Mouse (Mus musculus) hematopoietic stem cell, adult 5-6 weeks (primary cell): ENCODE data around the gene Zfp207. TPM values are rescaled to one million over a fixed set of nuclear protein-coding genes. Genes with fewer than 3 reads are reported as not detected.
"Not testable (repeated sequence)": the region's sequence is repeated elsewhere in the genome, so short reads cannot be mapped to it uniquely, and the experiment has no call there.

Source experiments
- ATAC-seq, 2 experiments: fragments of 125-278 bp in 1 of 2; replicated peaks in 1 of 2; 2 replicates each; pipeline ENCODE4 v1.8.0; 2016 to 2017; ENCODE audit warnings: inconsistent platforms in 2 of 2, mild to moderate bottlenecking in 2 of 2, moderate number of reproducible peaks in 2 of 2, low read depth in 1 of 2, moderate TSS enrichment in 1 of 2; ENCODE audit not compliant: low FRiP score in 2 of 2, poor library complexity in 2 of 2, severe bottlenecking in 2 of 2, insufficient read depth in 1 of 2, low TSS enrichment in 1 of 2
- total RNA-seq: library from RNA; stranded (forward); fragments of 172-1452, 232-1000 nt; gene quantifications from 2 replicates; pipeline ENCODE4 v1.2.3, GENCODE M21; 2017

The Zfp207 gene
- 221 and 239 TPM in 2 replicates for total RNA-seq

- peak; percentile 96 to 98 for ATAC-seq
These were observed at the start of gene Zfp207 for GRCm38 (mm10) chr11:80383019-80383625. TSS of gene Zfp207 (plus strand) at chr11:80383279.

GRCm38 (mm10) chr11:80335609-80336350 lies 47.3 kb upstream of the Zfp207 start:
- no peak for ATAC-seq

DNA sequence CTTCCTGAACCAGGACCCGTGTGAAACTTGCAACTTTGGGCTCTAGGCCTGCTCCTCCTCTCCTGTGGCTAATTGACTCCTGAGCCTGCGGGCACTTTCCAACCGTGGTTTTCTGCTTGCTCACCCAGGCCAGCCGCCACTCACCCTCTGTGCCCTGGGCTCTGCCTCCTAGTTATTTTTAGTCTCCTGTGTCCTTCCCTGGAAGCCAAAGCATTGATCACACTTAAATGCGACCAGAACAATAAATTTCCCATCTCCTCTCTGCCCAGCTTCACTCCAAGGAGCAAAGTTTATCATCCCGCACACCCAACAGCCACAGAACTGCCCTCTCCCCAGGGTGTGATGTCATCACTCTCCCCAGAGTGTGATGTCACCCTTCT lies 46.7 kb upstream of the Zfp207 start:
- peak in 1 of 2 experiments; percentile 45; a peak in 2 of 4 replicates for ATAC-seq

DNA sequence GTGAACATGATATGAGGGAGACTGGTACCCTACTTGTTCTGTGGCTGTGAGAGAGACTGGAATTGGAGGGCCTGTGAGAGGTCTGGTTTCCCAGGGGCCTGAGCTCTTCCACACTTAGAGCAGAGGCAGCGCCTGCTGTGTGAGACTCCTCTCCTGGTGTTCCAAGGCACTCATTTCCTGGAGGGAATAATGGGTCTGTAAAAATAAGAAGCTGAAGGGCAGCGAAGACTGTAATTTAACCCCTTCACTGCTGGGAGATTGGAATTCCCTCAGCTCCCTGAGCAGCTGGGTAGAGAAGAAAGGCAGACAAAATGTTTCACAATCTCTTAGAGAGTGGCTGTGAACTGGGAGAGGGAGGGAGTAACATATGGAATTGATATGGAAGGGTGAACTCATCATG lies 40.6 kb upstream of the Zfp207 start:
- ATAC-seq, result no peak

- ATAC-seq, result peak; percentile 72 to 83
These were observed 31.1 kb upstream of the Zfp207 start for GRCm38 (mm10) chr11:80351832-80352430.

- ATAC-seq, result peak; percentile 55 to 75; a peak in 3 of 4 replicates
These were observed 28.2 kb upstream of the Zfp207 start for GRCm38 (mm10) chr11:80354832-80355231.

DNA sequence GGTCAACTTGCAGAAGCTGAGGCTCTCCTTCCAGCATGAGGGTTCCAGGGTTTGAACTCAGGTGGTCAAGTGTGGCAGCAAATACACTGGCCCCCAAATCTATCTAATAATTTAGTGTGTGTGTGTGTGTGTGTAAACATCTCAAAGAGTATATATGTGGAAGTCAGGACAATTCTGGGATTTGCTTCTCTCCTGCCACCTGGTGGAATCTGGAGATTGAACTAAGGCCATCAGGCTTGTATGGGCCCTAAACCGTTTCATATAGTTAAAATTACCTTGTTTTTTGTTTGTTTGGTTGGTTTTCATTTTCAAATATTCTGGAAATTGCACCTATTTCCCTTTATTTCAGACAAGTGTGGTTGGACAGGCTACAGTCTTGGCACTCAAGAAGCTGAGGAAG lies 14.1 kb upstream of the Zfp207 start:
- no peak for ATAC-seq

GRCm38 (mm10) chr11:80376651-80377050 lies 6.4 kb upstream of the Zfp207 start:
- no peak for ATAC-seq

- peak; percentile 35 to 68; a peak in 3 of 4 replicates for ATAC-seq
These were observed 5.2 kb upstream of the Zfp207 start, which contains the start of gene 5730455P16Rik for GRCm38 (mm10) chr11:80377712-80378451. TSS of gene 5730455P16Rik (minus strand) at chr11:80378034.

DNA sequence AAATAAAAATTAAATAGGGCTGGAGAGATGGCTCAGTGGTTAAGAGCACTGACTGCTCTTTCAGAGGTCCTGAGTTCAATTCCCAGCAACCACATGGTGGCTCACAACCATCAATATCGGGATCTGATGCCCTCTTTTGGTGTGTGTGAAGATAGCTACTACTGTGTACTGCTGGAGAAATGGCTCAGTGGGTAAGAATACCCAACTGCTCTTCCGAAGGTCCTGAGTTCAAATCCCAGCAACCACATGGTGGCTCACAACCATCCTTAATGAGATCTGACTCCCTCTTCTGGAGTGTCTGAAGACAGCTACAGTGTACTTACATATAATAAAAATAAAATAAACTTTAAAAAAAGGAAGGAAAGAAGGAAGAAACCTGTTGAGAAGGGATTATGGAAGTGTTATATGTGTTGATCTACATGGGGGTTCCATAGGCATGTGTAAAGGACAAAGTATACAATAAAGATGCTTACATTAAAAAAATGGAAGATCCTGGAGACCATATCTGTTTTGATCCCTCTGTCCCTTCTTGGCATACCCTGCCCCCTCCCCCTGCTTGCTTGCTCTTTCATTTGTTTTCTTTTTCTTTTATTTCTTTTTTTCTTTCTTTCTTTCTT lies 4.5 kb upstream of the Zfp207 start:
- not testable (repeated sequence) for ATAC-seq

- ATAC-seq, result not testable (repeated sequence)
These were observed 3.9 kb upstream of the Zfp207 start for GRCm38 (mm10) chr11:80379184-80379583.

GRCm38 (mm10) chr11:80382626-80383018 lies 457 bp upstream of the Zfp207 start:
- peak; percentile 29 to 35 for ATAC-seq

DNA sequence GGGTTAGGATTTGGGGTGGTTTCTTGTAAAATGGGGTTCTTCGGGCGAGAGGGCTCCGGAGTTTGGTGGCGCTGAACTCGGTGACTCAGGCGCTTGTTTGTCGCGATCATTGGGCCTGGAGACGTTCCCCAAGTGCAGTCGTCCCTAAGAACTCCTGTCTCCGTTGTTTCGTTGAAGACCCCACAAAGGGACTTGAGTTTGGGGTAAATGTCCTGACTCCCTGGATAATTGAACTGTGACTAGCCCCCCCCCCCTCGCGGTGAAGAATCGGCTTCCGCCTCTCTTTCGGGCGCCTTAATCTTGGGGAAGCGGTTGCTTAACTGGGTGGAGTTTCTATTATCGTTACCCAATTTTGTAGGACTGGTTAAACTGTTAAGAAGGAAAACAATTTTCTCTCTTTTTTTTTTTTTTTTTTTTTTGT lies 557 bp downstream of the Zfp207 start:
- ATAC-seq, result peak in 1 of 2 experiments; percentile 20; a peak in 2 of 4 replicates

GRCm38 (mm10) chr11:80384461-80384860 lies 1.4 kb downstream of the Zfp207 start:
- ATAC-seq, result no peak

DNA sequence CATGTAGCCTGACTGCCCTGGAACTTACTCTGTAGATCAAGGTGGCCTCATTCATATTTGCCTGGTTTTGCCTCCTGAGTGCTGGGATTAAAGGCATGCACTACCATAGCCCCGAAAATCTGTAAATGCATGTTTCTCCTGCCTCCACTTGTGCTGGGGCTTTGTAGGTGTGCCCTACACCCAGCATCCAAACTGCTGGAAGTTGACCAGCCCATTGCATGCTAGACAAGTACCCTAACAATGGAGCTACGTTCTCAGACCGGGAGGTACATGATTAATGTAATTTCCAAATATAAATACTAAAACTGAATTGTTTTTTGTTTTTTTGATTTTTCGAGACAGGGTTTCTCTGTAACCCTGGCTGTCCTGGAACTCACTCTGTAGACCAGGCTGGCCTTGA lies 2.0 kb downstream of the Zfp207 start:
- ATAC-seq, result no peak

GRCm38 (mm10) chr11:80386790-80387189 lies 3.7 kb downstream of the Zfp207 start:
- no peak for ATAC-seq

DNA sequence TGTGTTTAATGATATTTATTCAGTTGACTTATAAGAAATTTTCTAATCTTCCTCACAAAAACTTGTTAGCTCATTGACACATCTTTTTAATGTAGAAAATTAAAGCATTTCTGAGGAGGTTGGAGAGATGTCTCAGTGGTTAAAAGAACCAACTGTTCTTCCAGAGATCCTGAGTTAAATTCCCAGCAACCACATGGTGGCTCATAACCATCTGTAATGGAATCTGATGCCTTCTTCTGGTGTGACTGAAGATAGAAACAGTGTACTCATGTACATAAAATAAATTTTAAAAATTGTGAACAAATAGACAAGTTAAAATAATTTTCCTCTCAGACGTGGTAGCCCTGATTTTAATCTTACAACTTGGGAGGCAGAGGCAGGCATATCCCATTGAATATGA lies 6.8 kb downstream of the Zfp207 start:
- no peak for ATAC-seq
